Mouse (Mus musculus): Measurements from ENCODE around the gene Acacb.

Acacb gene

DNA sequence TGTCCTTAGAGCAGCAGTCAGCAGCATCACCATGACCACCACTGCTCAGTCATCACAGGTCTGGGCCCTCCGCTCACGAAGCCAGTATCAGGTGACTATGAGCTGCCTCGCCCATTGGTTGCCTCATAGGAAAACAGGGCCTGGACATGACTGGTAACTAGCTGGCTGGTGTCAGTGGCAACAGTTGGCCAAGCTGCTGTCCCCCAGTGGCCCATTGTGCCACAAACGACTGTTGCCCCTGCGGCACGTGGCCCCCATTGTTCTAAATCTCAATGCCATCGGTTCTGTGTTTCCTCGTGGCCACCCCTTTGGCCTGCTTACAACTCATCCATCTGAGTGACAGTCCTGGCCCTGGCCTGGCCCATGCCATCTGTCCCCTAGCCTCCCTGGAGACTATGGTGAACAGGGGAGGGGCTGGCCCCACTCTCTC lies 117.7 kb downstream of the Acacb start:
- peak; percentile 38 for DNase-seq (ENCODE audit: extremely low spot score, low spot score)

DNA sequence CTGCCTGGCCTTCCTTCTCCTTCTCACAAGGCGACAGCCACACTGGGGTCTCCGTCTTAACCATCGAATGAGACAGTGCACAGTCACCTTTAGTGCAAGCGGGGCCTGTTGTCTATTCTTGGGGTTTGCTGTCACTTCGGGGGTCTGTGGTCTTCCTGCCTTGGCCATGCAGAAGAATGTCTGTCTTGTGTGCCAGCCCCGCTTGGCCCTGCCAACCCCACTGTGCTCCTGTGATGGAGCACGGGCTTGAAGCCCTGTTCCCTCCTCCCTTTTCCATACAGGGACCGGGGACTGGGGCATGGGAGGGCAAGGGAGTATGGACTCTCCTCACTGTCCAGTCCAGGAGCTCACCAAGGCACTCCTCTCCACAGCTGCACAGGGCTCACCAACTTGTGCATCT lies 118.5 kb downstream of the Acacb start:
- DNase-seq (ENCODE audit: extremely low spot score, low spot score): no peak

- no peak for DNase-seq (ENCODE audit: extremely low spot score, low spot score)
Observed at GRCm38 (mm10) chr5:114268646-114269045, 122.3 kb downstream of the Acacb start.

- DNase-seq (ENCODE audit: extremely low spot score, low spot score): no peak
Observed at GRCm38 (mm10) chr5:114269499-114269898, 123.2 kb downstream of the Acacb start.

GRCm38 (mm10) chr5:114269984-114270383 lies 123.6 kb downstream of the Acacb start:
- no peak for DNase-seq (ENCODE audit: extremely low spot score, low spot score)

- DNase-seq (ENCODE audit: extremely low spot score, low spot score): peak; percentile 54
Observed at GRCm38 (mm10) chr5:114273693-114274402, 127.5 kb downstream of the Acacb start, which contains the start of gene Foxn4. Gene Foxn4 (minus strand): TSS chr5:114273807.

- DNase-seq (ENCODE audit: extremely low spot score, low spot score): no peak
Observed at GRCm38 (mm10) chr5:114275339-114275738, 129.0 kb downstream of the Acacb start.

DNA sequence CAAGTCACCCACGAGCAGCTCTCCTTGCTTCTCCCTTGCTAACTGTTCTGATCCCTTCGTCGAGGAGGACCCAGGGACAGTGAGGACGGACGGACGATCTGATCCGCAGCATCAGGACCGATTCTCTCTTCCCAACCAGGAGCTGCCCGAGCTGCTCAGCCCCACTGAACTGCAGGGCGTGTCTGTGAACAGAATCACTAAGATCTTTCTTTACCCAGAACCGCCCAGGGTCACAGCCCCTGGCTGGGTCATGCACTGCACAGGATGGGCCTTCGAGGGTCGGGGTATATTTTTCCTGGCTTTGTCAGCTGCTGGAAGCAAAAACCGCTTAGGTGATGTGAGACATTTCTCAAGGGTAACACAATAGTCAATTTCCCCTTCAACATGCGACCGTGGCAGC lies 129.7 kb downstream of the Acacb start:
- DNase-seq (ENCODE audit: extremely low spot score, low spot score): no peak

DNA sequence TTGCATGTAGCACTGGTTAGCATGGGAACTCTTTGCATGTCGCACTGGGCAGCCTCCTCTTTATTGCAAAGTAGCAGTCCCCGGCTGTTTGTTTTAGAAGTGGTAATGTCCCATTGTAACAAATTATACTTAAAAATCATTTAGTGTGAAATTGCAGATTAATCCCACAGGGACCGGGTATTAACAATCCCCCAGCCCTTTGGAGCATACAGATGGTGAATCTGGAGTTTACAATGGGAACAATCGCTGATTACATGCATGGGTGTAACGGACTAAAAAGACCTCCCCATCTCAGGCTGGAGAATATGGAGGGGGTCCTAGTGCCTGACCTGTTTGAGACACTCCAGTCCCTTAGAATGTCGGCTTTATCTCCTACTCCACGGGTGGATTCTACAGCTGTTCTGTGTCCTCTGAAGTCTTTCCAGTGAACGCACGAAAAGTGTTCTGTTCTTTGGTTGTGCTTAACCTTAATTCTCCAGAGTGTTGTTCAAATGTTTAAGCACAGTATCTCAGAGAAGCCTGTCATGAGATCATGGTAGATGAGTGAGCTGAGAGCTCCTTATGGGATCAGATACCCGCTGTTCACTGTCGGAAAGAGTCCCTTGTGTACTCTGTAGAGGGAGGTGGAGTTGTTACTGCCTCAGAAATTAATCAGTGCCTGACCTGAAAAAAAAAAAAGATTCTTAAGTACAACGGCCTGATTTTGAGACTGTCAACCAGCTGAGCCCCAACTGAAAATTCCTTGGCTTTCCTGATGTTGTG lies 133.2 kb downstream of the Acacb start:
- no peak for DNase-seq (ENCODE audit: extremely low spot score, low spot score)

DNA sequence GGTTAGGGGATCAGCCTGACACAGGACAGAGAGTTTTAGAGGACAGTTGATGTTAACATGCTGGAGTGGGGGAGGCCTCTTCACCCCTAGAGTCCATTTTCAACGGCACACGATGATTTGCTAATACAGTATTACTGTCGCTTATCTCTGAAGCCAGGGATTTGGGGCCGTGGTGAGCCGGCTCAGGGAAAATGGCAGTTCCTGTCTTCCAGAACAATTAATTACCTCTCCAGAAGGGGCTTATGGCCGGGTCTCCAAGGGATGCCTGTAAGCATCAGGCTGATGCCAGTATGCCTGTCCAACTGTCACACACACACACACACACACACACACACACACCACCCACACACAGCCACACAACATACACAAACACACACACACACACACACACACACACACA lies 136.0 kb downstream of the Acacb start:
- no peak for DNase-seq (ENCODE audit: extremely low spot score, low spot score)

DNA sequence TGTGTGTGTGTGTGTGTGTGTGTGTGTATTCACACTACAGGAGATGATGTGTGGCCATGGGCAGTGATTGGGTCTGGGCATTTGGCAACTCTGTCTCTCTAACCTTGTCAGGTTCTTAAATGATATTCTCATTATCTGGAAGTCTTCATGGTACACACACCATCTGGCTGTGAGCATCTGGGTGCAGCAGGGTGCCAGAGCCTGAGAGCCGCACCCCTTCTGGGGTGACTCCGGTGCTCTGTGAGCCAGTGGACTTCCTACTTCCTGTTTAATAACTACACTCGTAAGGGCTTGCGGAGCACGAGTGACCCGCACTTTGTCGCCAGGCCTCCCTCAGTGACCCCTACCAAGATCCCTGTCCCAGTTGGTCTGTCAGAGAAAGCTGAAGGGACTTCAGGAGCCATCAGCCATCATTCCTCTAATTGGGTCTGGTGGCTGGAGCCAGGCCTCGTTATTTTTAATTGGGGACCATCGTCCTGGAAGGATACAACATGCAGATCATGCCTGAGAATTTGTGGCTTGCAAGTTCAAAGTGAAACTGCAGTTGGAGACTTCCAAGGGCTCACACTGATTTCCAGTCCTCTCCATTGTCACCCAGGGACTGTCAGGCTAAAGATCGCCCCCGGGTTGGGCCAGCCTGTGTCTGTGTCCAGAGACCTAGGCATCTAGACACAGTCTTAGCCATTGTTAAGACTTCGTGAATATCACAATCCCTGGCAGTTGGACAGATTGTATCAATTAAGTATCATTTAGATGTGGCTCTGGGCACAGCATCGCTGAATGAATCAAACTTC lies 138.5 kb downstream of the Acacb start:
- DNase-seq (ENCODE audit: extremely low spot score, low spot score): no peak

GRCm38 (mm10) chr5:114285398-114285700 lies 139.0 kb downstream of the Acacb start:
- no peak for DNase-seq (ENCODE audit: extremely low spot score, low spot score)

- DNase-seq (ENCODE audit: extremely low spot score, low spot score): no peak
Observed at GRCm38 (mm10) chr5:114286102-114286501, 139.8 kb downstream of the Acacb start.

GRCm38 (mm10) chr5:114286872-114287571 lies 140.7 kb downstream of the Acacb start:
- DNase-seq (ENCODE audit: extremely low spot score, low spot score): no peak

DNA sequence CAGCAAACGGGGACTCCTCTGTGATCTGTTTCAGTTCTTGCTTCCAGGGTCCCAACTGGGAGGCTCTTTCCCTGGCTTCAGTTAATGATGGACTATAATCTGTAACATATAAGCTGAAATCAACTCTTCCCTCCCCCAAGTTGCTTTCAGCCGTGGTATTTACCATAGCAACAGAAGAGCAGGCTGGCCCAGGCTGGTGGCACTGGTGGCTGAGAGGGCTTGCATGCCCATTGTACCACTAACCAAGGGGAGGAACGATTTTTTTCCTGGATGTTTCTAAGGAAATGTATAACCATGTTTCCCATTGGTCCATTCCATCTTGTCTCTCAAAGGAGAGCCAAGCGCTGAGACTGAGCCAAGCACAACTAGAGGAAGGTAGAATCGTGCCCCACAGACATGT lies 142.1 kb downstream of the Acacb start:
- no peak for DNase-seq (ENCODE audit: extremely low spot score, low spot score)

DNA sequence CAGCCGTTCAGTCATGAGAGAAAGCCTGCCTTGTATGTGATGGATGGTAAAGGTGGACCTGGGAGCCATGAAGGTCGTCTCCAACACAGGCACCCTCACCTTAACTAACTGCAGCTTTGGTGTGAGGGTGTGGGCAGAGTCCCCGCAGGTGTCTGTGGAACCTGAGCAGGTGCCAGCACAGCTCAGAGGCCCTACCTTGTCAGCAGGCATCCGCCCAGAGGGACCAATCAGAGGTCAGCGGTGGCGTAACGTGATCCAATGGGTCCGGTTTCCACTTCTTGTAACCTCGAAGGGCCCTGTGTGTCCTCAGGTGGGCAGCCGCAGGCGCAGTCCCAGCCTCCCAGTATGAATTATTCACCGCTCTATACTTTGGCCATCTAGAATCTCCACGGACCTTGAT lies 142.5 kb downstream of the Acacb start, which contains the start of gene Myo1h:
TSS of gene Myo1h (plus strand) at position 293 of the 400 bp plus-strand sequence.
- no peak for DNase-seq (ENCODE audit: extremely low spot score, low spot score)

GRCm38 (mm10) chr5:114290004-114290403 lies 143.7 kb downstream of the Acacb start:
- DNase-seq (ENCODE audit: extremely low spot score, low spot score): no peak

GRCm38 (mm10) chr5:114296693-114297631 lies 150.6 kb downstream of the Acacb start:
- no peak for DNase-seq (ENCODE audit: extremely low spot score, low spot score)

DNA sequence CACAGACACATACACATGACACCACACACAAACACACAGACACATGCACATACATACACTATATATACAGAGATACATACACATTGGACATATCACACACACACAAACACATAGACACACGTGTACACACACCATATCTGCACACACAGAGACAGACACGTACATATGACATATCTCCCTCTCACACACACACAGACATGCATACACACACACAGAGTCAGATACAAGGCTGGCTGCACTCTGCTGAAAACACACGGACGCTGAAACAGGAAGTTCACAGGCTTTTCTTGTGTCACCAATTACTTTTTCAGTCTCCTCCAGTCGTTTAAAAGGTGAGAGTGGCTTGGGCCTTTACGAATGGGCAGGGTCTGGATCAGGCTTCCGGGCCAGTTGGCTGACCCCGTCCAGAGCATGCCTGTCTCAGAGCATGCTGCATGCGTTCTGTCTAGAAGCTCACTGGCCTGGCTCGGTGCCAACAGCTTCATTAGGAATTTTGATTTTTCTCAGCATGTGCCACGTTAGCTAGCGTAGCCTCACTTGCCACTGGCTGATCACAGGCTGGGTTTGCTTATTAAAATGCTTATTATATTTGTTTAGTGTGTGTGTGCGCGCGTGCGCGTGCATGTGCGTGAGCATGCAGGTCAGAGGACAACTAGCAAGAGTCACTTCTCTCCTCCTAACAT lies 152.0 kb downstream of the Acacb start:
- no peak for DNase-seq (ENCODE audit: extremely low spot score, low spot score)

All from neural tube, embryonic 10.5 days (tissue).